Mouse (Mus musculus) ovary, postnatal 14 days (tissue): ENCODE measurements around the gene Calr4.

ENCODE experiments used
- DNase-seq: peaks from one replicate; pipeline ENCODE4 v3.0.0; 2022; ENCODE audit warnings: low spot score

Gene Calr4

DNA sequence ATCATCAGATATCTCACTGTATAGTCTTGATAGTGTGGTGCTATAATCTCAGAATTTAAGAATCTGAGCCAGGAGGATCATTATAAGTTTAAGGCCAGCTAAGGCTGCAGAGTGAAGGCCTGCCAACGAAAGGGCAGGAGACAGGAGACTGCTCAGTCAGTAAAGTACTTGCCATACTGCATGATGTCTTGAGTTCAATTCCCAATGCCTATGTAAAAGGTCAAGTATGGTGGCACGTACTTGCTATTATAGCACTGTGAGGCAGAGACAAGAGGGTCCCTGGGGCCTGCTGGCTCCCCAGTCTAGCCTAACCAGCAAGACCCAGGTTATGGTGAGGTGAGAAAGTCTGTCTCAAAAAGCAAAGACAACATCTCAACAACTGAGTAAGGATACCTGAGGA, at the start of gene Calr4:
Gene Calr4 (plus strand): TSS at position 301 of the 400 bp plus-strand sequence.
- DNase-seq: no peak

GRCm38 (mm10) chr4:109185616-109186405, 48.5 kb upstream of the Calr4 start:
- DNase-seq: no peak

- DNase-seq: no peak
Observed at GRCm38 (mm10) chr4:109191598-109191997, 42.7 kb upstream of the Calr4 start.

DNA sequence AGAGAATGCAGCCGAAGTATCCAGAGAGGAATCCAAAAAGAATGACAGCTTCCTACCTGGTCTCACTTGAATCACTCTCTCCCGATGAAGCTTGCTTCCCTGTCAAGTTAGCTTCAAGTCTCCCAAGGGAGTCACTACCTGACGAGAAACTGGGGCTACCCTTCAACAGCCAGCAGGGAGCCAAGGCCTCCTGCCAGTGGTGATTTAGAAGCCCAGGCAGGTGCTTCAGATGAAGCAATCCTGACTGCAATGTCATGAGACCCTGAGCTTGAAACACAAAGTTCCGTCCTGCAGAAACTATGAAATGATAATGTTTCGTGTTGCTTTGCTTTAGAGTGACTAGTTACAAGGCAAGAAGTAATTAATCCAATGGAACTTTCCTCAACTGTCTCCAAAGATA, 40.4 kb upstream of the Calr4 start:
- no peak for DNase-seq

- no peak for DNase-seq
Observed at GRCm38 (mm10) chr4:109195900-109196629, 38.2 kb upstream of the Calr4 start.

- no peak for DNase-seq
Observed at GRCm38 (mm10) chr4:109199069-109199468, 35.2 kb upstream of the Calr4 start.

- peak; percentile 98 for DNase-seq
Observed at GRCm38 (mm10) chr4:109201582-109202424, 32.5 kb upstream of the Calr4 start, which contains the start of gene Osbpl9. Osbpl9 (minus strand) TSS chr4:109202272.

DNA sequence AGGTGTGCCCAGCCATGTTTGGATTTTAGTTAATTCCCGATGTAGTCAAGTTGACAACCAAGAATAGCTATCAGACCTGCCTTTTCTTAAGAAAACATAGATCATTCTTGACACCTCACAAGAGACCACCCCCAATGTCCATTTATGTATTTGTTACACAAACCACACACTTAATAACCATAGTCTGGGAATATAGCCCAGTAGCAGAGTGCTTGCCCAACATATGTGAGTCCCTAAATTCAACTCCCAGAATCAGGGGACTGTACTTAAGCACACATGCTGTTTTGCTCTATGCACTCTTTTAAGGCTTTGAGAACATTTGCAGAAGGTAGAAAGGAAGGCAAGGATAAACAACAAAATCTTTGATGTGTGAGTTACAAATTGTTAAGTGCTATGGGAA, 30.4 kb upstream of the Calr4 start:
- DNase-seq: no peak

DNA sequence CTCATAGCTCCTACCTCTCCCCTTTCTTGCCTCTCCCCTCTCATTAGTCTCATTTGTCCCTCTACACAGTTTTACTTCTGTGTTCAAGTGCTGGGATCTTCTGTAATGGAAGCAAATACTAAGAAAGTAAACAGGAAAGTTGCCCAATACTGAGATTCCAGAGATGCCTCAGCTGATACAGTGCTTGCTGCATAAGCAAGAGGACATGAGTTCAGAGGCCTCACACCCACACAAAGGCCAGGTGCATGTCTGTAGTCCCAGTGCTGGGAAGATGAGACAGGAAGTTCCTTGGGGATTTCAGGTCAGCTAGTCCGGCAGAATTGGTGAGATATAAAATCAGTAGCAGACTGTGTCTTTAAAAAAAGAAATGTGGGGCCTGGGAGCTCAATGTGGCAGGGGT, 29.9 kb upstream of the Calr4 start:
- DNase-seq: no peak

GRCm38 (mm10) chr4:109207524-109207923, 26.8 kb upstream of the Calr4 start:
- DNase-seq: no peak

DNA sequence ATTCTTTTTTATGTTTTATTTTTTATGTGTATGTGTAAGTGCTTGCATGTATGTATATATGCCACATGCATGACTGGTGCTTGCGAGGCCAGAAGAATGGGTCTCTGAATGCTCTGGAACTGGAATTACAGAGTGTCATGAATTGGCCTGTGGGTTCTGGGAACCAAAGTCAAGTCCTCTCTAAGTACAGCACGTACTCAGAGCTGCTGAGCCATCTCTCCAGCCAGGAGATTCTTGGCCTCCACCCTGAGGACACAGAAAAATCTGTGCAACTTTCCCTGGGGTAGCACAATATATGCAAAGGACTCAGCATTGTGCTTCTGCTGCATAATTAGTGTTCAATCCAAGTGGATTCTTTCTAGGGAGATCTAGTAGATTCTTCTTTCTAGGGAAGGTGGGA, 24.0 kb upstream of the Calr4 start:
- no peak for DNase-seq

DNA sequence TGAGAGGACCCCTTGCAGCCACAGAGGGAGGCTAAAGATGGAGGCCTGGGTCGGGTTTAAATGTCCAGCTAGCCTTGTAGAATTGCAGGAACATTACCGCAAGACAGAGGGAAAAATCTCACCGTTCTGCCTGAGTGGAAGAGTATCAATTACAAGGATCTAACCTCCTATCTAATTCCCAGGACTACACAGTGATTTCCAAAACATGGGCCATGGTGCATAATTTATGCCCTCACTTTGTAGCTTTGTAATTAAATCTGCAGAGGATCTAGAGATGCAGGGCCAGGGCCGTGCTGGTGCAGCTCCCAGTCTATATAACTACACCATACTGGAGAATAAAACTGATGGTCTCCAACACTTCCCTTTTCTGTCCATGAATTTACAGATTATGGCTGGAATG, 23.4 kb upstream of the Calr4 start:
- no peak for DNase-seq

GRCm38 (mm10) chr4:109213986-109214385, 20.3 kb upstream of the Calr4 start:
- DNase-seq: no peak

DNA sequence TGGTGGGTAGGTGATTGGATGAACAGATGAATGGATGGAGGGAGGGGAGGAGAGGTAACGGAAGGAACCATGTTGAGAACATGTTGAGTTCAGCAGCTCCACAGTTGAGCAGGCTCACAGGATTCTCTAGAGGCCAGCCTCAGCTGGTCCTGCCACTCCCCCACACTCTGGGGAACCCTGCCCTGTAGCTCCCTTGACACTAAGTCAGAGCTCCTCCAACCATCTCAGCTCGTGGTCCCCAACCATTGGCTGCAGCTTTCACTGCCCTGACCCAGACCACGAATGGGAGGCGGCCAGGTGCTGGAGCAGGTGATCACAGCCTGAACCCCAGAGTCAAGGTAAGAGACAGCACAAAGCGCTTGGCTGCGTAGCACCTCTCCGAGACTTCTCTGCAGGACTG, 16.3 kb upstream of the Calr4 start:
- DNase-seq: no peak

- DNase-seq: no peak
Observed at GRCm38 (mm10) chr4:109220441-109220940, 13.8 kb upstream of the Calr4 start.

GRCm38 (mm10) chr4:109222001-109222400, 12.3 kb upstream of the Calr4 start:
- DNase-seq: no peak

GRCm38 (mm10) chr4:109224762-109225552, 9.3 kb upstream of the Calr4 start:
- peak; percentile 62 for DNase-seq

DNA sequence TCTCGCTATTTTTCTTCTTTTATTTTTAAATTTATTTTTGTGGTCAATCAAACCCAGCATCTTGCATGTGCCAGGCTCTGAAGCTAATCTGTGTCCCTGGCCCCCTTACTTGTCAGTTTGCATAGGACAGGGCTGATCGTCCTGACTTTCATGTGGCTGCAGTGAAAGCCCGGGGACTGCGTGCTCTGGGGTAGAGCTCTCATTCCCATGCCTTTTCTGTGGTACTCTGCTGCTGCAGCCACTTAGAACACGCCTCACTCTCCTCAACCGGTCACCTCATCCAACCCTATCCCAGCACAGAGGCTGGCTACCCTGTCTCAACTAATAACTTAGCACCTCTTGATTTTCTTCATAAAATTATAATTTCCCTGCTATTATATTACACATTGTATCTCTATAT, 8.7 kb upstream of the Calr4 start:
- no peak for DNase-seq

DNA sequence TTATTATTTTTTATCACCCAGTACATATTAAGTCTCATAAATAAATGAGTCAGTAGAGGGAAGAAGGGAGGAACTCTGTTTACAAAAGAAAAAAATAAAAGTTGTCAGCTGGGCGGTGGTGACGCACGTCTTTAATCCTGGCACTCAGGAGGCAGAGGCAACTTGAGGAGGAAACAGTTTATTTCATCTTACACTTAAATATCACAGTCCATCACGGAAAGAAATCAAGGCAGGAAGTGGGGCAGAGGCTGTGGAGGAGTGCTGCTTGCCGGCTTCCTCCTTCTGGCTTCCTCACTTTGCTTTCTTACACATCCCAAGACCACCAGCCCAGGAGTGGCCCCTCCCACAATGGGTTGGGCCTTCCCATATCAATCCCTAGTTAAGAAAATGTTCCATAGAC, 8.2 kb upstream of the Calr4 start:
- no peak for DNase-seq

DNA sequence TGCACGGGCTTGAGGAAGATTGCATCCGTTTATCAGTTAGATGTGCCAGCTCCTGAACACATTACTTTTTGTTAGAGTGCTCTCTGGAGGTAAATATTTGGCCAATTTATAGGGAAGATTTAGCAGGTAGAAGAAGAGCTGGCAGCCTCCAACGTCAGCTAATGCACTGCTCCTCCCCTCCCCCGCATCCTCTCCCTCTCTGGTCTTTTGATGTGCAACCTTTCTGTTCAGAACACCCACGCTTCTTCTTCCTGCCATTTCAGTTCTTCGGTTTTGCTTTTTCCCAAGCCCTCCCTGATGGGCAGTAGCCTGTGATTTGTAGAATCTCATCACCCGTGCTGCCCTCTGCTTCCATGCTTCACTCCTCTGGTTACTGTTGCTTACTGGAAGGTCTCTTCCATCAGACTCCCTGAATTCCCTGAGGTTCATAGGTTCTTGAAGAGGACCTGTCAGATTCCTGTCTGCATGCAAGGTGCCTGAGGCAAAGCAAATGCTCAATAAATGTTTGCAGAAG, 4.5 kb upstream of the Calr4 start:
- no peak for DNase-seq

DNA sequence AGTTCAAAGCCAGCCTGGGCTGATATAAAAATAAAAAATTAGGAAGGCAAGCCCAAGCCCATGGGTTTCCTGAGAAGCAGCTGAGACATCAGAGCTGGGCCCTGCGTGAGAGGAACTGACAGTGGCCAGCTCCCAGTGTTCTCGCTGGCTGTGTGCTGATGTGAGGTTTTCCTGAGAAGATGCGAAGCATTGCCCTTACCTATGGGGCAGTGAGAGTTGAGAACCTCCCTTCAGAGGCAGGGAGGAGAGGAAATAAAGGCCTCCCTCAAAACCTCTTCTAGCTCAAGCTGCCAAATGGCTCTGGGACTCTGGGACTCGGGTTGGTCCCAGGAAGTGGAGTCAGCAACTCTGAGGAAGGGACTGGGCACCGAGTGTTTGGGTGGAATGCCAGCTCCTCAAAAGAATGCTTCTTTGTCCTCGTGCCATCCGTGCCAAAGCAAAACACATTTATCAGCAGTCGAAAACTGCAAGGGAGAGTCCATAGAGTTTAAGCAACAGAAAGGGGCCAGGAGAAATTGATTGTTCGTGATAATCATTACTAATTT, 593 bp downstream of the Calr4 start:
- no peak for DNase-seq
